Mouse (Mus musculus) liver, adult 2 months (tissue): ENCODE data around the gene Sfmbt2.

Source experiments
- CTCF ChIP-seq: fragments of 200-500 bp; IDR thresholded peaks from 2 replicates; pipeline ENCODE4 v1.5.1; 2011; ENCODE audit warnings: low read depth, low read length, control low read depth
- POLR2A ChIP-seq: fragments of 200-500 bp; IDR thresholded peaks from 2 replicates; pipeline ENCODE4 v1.6.1; 2011; ENCODE audit warnings: low read length, control low read depth; ENCODE audit not compliant: insufficient read depth; ENCODE audit errors: extremely low read depth

DNA sequence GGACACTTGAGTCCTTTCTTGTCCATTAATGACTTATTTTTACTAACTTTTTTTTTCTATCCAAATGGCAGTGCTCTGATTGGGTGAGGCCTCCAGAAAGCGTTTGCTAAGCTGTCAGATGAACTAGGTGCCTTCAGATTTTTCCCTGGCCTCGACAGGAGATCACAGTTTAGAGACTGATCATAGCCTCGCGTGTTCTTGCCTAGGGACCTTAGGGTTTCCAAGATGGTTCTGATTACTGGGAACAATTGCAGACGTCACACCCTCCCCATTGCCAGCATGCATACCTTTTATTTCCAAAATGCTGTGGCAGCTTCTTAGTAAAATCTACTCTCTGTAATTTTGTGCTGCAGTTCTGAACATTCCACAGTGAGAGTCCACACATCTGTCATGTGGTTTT, 212.8 kb downstream of the Sfmbt2 start:
- TF ChIP-seq CTCF (no peak), POLR2A (no peak)
